Mouse (Mus musculus) cerebellum, postnatal 14 days (tissue): ENCODE data around the gene Rdm1.

Source experiments
- DNase-seq, 2 experiments: peaks; one replicate each; pipeline ENCODE4 v3.0.0; 2021; ENCODE audit warnings: mixed read lengths in 2 of 2

Rdm1 gene

DNA sequence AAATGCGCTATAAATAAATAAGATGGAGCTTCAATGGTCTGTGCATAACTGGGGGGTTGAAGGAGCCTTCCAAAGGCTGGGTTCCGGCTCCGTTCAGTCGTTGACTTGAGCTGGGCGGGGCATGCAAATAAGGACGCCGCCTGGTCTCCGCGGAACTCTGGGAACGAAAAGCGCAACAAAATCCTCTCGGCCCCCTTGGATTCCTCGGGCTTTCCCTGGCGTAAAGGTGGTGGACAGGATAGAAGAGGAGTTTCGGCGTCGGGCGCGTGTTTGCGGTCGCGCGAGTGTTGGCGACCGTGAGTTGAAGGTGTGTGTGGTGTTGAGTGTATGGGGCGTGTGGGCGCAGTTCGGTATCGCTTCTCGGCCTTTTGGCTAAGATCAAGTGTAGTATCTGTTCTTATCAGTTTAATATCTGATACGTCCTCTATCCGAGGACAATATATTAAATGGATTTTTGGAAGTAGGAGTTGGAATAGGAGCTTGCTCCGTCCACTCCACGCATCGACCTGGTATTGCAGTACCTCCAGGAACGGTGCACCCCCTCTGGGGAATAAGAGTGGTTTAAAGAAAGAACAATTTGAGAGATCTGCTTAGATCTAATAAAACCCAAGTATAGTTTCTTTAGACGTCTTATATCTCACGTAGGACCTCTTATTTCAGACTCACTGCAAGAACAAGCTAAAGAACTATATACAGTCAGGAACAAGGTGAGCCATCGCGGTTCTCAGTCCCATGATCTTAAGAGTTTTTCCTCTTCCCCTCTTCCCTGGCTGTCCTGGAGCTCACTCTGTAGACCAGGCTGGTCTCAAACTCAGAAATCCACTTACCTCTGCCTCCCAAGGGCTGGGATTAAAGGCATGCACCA is 31.1 kb downstream of the Rdm1 start:
- peak; percentile 89 to 91 for DNase-seq

DNA sequence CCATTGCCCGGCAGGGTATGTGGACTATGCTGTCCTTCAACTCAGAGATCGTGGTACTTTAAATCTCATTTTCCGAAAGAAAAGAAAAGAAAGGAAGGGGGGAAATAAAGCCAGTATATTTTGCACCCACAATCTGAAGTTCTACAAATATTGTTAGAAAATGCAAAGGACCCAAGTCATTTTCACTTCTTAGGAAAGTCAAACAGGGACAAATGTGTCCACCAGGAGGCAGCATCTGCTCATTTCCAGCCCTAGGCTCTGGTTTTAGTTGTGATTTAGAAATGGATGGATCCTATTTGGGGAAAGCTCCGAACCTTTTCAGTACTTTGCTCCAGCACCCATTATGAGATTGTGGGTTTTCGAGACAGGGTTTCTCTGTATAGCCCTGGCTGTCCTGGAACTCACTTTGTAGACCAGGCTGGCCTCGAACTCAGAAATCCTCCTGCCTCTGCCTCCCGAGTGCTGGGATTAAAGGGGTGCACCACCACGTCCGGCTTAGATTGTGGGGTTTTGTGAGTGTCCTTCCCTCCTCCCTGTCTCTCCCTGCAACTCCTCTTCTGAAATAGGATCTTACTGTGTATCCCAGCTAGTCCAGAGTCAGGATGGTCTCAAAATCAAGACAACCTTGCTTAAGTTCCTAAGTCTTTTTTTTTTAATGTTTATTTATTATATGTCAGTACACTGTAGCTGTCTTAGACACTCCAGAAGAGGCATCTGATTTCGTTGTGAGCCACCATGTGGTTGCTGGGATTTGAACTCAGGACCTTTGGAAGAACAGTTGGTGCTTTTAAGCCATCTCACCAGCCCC is 32.0 kb downstream of the Rdm1 start:
- DNase-seq: peak; percentile 74 to 83

DNA sequence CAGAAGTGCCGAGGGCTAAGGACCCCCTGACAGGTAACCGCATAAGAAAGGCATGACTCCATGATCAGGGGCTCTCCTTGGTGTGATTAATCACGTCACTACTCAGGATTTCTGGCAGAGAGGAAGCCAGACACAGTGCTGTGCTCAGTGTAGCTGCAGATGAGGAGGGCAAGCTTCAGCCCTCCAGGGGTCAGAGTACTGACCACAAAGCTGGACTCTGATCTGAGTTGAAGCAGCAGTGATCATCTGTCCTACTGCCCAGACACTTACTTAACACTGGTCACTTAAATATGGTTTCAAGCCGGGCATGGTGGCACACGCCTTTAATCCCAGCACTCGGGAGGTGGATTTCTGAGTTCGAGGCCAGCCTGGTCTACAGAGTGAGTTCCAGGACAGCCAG is 34.2 kb downstream of the Rdm1 start:
- DNase-seq: no peak

DNA sequence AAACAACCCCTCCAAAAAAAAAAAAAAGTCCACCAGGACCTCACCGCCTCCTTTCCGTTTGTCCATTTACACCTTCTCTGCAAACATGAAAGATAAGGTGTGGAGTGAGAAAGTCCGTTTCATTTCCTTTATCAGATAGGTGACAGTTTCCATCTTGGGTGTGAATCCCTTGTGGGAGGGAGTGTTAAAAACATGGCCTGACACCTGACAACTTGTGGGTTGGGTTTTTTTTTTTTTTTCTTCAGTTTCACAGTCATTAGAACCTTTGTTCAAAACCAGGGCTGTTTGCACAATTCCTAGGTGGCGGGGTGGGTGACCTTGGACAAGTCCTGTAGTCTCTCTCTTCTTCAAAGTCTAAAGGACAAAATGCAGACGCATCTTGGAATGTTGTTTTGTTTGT is 34.8 kb downstream of the Rdm1 start:
- DNase-seq: no peak

DNA sequence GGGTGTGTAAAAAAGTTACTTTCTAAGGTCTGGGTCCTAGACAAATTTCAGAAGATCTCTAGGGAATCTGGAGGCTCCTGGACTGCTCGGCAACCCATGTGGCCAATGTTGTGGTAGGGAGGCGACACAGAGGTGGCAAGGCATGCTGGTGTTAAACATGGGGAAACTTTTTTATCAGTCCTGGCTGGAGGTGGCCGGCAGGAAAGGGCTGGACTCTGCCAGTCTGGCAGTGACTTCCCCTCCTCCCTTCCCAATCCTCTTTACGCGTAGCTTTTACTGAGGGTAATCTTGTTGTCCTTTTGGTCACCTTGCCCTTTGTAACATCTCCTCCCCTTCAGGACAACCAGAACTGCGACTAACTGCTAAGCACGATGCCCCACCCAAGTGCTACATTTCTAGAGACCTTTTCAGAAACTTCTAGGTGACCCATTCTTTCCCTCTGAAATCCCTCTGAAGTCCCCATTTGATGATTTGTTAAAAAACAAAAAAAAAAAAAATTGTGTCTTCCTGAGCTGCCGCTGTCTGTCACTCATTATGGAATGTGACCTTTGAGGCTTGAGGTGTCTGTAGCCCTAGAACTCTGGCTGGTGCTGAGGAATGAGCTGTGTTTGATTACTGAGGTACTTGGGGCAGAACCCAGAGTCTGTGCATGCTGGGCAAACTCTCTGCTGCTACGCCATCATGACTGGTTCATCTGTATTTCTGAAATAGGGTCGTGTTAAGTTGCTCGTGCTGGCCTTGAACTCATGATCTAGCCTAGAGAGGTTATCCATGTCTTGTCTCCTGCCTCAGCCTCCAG is 36.4 kb downstream of the Rdm1 start:
- DNase-seq: no peak

DNA sequence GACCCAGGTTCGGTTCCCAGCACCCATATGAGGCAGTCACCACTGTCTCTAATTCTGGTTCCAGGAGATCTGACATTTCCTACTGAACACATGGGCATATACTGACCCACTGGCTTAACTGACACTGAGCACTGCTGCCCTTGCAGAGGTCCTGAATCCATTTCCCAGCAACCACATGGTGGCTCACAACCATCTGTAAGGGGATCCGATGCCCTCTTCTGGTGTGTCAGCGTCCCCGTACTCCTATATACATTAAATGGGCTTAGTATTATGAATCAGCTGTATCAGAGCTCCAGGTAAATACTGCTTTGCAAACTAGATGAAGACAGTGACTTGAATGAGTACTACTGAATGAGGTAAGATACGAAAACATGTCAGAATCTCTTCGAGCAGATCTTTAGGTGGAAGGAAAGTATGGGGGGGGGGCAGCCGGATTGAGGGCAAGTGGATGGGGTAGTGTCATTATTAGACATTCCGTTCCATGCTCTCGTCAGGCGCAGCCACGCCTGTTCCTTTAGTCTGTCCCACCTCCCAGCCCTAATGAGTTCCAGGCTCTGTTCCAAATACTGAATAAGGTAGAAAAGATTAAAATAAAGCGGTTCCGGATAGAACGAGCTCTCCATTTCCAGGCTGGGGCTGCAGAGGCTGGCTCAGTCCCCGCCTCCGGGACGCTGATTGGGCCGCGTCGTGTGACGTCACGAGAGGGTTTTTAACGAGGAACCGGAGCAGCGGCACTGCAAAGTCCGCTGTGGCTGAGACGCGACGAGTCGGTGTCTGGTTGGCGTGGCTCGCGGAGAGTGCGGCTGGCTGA is 38.0 kb downstream of the Rdm1 start, which contains the start of gene Arl4d:
Arl4d (plus strand) TSS at position 717 of the 811 bp plus-strand sequence.
- DNase-seq: peak; percentile 96 to 97

DNA sequence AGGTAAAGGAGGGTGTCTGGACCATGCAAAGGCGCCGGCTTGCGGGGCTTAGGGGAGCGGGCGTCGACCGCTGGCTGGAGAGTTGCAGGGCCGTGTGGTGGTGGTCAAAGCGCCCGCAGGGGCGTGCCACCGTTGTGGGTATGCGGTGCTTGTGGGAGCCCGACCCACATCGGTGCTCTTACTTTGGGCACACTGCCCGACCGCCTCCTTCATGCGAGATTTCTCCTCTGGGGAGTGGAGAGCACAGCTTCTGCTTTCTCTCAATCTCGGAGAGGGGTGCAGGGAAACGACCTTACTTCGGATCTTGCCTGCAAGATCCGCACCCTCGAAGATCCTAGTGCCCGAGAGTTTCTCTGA is 38.6 kb downstream of the Rdm1 start:
- no peak for DNase-seq

DNA sequence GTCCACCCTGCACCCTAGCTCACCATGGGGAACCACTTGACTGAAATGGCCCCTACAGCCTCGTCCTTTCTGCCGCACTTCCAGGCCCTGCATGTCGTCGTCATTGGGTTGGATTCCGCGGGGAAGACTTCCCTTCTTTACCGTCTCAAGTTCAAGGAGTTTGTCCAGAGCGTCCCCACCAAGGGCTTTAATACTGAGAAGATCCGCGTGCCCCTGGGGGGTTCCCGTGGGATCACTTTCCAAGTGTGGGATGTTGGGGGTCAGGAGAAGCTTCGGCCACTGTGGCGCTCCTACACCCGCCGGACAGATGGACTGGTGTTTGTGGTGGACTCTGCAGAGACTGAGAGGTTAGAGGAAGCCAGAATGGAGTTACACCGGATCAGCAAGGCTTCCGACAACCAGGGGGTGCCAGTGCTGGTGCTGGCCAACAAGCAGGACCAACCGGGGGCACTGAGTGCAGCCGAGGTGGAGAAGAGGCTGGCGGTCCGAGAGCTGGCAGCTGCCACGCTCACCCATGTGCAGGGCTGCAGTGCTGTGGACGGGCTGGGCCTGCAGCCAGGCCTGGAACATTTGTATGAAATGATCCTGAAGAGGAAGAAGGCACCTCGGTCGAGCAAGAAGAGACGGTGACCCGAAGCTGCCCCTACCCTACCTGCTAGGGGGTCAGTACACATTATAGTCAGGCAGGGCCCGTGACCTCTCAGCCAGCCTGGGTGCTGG is 39.8 kb downstream of the Rdm1 start:
- peak; percentile 55 to 60 for DNase-seq

DNA sequence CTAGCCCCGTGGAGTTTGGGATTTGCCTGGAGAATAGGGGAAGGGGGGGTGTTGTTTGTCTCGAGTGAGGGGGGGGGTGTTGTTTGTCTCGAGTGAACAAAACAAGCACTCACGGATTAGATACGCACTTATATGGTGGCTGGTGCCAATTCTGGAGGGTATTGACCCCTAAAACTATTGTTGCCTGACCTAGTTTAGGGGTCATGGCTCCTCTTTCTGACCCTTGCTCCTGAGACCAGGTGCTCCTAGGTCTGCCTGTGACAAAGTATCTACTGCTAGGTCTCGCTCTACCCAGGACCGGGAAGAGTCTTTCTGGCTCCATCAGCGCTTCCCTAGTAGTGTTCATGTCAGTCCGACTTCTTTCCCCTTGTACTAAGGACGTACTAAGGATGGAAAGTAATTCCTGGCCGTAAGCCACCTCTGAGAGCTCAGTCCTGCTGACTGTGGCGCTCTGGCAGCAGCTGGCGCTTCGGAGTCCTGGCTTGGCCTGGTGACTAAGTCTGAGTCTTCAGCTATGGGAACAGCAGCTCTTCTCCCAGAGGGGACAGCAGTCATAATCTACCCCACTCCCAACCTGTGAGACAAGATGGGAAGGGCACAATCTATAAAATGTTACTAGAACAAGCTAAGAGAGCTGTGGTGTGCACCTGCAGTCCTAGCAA is 41.0 kb downstream of the Rdm1 start:
- peak; percentile 34 to 48 for DNase-seq

DNA sequence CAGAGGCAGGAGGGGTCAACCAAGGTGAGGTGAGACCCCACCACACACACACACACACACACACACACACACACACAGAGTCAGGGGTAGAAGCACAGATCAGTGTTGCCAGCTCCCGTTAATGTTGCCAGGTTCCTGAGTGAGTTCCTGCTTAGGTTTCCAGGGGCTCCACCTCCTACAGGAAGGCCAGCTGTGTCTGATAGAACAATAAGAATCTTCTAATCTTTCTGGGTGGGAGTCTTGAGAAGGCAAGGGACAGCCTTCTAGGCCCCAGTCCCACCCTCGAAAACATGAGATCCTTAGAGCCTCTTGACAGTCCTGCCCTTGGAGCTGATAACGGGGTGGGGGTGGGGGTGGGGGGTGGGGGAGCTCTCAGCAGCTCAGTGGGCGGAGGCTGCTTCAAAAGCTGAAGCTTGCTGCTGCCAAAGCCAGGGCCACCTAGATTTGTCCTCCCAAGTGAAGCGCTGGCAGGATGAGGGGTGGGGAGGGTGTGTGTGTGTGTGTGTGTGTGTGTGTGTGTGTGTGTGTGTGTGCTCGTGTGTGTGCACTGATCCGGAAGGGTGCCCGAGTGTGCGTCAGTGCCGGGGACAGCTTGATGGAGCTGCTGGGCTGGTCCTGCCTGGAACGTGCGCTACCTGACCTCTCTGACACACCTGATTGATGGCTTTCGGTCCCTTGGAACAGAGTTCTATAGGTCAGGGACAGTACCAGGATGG is 41.7 kb downstream of the Rdm1 start:
- DNase-seq: peak; percentile 27 to 63

DNA sequence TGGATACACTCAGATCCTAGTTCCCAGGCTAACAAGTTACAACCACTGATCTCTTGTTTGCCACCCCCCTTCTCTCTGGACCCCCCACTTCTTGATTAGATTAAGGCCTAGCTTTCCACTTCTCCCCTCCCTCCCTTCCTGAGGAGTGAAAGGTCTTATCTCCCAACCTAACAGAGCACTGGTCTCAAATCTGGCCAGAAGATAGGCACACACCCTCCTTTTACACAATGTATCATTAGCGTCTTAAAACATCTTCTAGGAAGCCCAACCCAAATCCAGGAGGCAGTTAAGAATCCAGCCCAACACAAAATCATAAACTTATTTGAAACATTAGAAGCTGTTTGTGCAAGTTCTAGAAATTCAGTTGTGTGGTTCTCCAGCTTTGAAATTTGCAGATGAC is 43.3 kb downstream of the Rdm1 start:
- DNase-seq: no peak

DNA sequence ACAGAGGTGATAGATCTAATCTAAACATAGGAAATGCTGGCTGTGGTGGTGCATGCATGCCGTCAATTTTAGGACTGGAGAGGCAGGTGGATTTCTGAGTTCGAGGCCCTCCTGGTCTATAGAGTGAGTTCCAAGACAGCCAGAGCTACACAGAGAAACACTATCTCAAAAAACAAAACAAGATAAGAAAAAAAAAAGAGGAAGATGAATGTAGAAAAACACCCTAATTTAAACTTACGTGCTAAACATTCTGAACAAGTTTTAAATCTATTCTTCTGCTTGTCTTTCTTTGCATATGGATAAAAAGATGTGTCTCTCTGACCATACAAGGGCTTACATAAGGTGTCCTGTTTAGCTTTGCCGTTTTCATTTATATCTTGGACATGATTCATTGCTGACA is 44.3 kb downstream of the Rdm1 start:
- no peak for DNase-seq

DNA sequence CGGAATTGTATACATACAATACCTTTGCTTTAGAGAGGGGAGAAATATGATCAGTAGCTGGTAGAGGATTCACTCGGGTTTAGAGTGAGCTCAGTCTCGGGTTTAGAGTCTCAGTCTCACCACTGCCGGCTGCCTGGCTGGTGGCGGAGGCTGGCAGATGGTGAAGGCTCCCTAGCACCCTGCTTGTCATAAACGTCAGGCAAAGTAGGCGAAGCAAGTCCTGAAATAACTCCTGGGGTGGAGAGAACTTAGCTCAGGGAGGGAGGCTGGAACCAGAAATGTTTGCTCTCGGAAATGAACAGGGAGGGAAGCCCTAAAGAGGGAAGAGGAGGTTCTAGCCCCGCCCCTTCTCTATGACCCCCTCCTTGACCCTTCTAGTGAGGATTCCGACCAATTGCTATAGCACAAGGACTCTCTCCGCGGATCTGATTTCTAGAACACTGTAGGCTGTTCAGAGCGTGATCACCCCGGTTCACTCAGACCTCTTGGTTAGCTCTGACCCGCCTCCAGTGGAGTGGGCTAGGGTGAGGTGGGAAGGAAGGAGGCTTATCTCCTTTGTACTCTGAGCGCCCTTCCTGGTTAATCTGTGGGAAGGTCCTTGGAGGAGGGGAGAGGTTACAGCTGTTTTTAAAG is 46.1 kb downstream of the Rdm1 start:
- no peak for DNase-seq

DNA sequence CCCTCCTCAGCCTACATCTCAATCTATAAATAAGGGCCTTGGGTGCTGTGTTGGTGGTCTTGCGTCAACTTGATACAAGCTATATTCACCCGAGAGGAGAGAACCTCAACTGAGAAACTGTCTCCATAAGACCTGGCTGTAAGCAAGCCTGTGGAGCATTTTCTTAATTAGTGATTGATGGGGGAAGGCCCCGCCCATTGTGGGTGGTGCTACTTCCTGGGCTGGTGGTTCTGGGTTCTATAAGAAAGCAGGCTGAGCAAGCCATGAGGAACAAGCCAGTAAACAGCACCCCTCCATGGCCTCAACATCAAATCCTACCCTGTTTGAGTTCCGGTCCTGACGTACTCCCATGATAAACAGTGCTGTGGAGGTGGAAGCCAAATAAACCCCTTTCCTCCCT is 47.1 kb downstream of the Rdm1 start:
- DNase-seq: no peak

DNA sequence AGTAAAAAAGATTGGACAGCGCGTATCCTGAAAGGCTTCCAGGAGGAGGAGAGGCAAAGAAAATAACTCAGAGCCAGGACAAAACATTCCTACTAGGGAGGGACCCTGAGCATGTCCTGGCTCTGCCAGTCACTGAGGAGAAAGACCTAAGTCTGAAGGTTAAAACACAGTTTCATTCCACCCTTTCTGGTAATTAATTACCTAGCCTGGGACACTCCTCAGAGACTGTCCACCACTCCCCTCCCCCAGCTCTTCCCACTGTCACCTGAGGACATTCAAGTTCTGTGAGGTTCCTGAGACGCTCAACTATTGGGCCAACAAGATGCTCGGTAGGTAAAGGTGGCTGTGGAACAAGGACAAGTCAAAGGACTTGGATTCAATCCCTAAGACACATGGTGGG is 48.4 kb downstream of the Rdm1 start:
- DNase-seq: no peak

DNA sequence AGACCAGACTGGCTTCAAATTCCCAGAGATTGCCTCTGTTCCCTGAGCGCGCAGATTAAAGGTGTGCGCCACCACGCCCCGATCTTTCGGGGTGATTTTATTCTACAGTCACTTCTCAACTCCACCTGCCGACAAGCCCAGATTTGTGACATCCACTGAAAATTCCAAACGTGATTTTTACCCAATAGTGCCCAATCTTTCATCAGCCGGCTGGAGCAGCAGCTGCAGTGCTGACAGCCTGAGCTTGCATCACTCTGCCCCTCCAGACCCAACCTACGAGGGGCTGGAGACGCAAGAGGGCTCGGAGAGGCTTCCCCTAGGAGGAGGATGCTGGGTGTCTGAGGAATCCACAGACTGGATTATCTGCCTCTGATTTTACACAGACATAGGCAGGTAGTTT is 50.7 kb downstream of the Rdm1 start:
- DNase-seq: no peak

DNA sequence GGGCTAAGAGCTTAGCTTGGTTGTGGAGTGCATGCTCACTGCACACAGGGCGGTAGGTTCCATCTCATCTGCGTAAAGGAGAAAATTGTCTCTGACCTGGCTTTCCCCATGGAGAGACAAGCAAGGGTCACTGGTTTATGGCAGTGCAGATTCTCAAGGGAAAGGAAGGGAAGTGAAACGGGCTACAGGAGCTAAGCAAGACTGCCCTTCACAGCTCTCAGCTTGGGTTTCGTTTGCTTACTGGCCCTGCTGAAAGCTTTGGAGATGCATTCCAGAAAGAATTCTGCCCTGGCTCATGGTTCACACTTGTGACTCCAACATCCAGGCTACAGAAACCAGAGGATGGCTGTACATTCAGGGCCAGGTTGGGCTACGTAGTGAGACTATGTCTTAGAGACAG is 51.8 kb downstream of the Rdm1 start:
- no peak for DNase-seq

DNA sequence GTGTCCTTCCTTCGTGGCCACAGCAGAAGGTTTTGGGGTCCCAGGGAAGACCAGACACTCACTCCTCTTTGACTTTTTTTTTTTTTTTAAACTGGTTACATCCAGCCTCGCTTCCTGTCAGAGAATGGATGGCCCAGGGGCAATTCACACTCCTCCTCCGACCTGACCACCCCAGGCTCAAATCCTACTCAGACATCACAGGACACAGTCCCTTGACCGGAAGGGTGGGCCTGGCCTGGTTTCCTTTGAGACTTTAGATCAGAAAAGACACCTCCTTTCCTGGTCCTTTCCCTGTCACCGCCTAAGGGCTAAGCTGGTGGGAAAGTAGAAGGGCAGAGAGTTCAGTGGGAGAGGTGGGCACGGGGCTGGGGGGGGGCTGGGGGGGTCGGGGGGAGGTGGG is 52.9 kb downstream of the Rdm1 start:
- no peak for DNase-seq

DNA sequence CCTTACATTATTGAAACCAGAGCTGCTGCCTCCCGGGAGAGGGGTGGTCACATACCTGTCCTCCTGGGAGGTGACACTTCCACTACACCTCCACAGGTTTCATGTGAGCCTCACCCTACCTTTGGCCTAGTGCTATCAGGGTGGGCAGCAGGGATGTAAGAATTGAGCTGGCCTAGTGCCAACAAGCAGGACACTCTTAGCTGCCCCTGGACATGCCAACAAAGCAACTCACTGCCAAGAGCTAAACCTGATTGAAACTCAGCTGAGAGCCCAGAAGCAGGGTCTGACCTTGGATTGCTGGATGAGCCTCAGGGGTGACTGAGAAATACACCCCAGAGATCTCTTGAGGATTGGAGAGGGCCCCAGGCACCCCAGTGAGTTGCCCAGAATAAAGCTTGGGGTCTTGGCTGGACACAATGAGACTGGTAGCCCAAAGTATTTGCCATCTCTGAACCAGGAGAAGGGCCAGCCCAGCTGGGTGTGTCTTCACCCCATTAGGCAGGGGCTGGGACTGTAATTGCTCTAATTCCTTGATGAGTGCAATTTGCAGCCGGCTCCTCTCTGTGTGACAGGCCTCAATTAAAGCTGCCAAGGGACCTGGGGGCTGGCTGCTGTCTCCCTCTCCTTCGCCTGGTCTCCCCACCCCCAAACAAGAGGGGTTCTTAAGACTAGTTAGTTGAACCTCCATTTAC is 53.8 kb downstream of the Rdm1 start:
- DNase-seq: peak in 1 of 2 experiments; percentile 35
